Mouse (Mus musculus) adrenal gland, adult 18-20 months (tissue): ENCODE measurements around the gene Shroom3. TPM values are rescaled to one million over a fixed set of nuclear protein-coding genes. Genes with fewer than 3 reads are reported as not detected.
"Not testable (repeated sequence)": the region's sequence is repeated elsewhere in the genome, so short reads cannot be mapped to it uniquely, and the experiment has no call there.

Experiments used
- DNase-seq, 2 experiments: peaks; one replicate each; pipeline ENCODE4 v3.0.0; 2021 to 2022; ENCODE audit warnings: low spot score in 2 of 2
- total RNA-seq, 2 experiments: library from RNA; stranded (reverse); gene quantifications; 1 replicate in 1 of 2; 2 replicates in 1 of 2; pipeline ENCODE4 v1.2.3; 2021

Gene Shroom3
- total RNA-seq, 2 experiments from 2014 or later = 5.1 to 6.0 TPM

DNA sequence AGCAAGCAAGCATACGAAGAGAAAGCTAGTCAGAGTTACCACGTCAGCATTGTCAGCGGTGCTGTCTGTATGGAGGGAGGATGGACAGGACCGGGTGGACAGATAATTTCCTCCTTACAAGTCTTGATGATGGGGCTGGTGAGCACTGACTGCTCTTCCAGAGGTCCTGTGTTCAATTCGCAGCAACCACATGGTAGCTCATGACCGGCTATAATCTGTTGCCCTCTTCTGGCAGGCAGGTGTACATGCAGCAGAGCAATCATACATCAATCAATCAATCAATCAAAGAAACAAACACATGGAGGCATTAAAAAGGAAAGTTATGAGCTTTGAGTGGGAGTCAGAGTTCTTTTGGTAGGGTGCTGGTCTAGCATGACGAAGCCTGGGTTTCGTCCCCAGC lies 238.5 kb downstream of the Shroom3 start:
- no peak for DNase-seq

GRCm38 (mm10) chr5:92922981-92923380 lies 239.7 kb downstream of the Shroom3 start:
- DNase-seq = not testable (repeated sequence)

DNA sequence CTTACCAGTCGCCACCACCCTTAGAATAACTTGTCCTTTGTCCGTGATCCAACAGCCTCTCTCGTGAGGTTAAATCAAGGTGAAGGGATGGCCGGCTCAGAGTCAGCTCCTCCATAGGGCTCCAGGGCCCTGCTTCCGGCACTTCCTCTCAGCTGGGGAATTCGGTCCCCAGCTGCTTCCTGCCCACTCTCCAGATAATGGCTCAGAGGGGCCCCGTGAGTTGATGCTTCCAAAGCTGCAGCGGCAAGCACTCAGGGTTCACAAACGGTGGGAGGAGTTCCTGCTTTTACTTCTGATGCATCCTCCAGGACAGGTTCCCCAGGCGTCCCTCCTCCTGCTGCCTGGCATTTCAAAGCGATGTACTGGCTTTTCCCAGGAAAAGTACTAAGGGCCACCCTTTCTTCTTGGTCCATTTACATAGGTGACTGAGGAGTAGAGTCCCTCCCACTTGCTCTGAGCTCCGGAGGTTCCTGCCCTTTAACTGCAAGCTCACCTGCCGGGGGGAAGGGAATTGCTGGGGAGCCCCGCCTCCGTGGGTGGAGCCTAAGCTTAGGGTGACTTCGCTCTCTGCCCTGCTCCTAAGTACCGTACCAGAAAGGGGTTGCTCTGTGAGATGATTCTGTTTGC lies 241.7 kb downstream of the Shroom3 start:
- DNase-seq = no peak

DNA sequence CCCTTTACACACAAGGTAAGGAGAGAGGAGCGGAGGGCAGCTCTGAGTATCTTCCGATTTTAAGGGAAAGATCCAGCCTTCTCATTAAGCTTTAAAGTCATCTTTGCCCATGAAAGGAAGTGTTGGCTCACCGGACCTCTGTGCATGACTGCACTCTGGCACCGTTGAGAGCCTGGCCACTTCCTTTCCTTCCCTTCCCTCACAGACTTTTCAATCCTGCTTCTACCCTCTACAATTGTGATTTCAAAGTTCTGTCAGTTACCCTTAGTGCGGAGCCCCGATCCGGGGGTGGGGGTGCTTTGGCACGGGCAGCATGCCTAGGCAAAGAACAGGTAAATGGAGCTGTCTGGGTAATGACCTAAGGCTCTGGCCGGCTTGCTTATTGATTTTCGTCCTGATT lies 244.4 kb downstream of the Shroom3 start:
- DNase-seq = no peak

DNA sequence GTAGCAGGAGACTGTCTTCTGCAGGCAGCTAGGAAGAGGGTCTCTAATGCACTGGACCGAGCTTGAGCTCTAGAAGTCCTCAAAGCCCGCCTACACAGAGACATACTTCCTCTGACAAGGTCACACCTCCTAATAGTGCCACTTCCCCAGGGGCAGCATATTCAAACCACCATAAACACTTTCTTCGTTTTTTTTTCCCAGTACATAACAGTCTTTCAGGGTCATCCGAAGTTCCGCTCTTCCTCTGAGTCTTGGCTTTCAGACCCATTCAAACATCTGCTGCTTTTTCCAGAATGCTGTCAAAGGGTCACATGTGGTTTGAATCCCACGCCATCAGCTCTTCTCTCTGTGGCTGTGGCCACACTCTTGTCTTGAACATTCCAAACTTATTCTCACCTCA lies 247.3 kb downstream of the Shroom3 start:
- DNase-seq = no peak

DNA sequence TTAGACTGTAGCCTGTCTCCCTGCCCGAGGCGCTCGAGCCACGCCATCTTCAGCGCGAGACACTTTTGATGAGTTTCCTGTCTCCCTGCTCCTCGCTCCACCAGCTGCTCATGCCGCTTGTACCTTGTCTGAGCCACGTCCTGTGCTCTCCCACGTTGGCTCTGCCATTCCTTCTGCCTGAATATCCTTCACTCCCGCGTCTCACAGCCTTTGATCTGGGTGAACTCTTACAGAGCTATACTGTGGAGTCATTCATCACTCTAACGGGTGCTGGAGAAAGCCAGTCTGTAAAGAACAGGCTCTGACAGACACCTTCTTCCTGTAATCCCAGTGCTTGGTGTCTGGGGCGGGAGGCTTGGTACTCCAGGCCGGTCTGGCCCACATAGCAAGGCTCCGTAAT lies 248.1 kb downstream of the Shroom3 start:
- no peak for DNase-seq

GRCm38 (mm10) chr5:92933010-92933409 lies 249.8 kb downstream of the Shroom3 start:
- no peak for DNase-seq

DNA sequence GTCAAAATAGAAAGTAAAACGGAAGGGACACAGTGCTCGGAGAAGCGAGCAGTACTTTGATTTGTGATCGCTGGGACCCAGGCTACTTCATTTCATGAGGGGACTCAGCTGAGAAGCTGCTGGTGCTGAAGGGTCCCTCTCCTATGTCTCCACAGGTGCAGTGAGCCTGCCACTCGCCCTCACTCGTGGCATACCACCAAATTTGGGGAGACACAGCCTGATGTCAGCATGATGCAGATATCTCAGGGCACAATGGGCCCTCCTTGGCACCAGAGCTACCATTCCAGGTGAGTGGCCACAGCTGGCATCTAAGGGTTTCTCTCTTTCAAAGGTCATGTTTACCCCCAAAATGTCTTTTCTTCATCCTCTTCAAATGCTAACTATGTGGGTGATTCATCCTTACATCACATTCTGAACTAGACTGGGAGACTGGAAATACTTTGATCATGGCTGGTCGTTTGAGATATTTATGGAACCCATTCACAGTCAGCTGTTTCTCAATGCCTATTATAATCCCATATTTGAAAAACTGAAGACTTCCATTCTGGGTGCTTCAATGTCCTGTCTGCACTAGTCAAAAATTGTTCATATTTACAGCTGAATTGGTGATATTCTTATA lies 250.5 kb downstream of the Shroom3 start:
- DNase-seq = no peak

DNA sequence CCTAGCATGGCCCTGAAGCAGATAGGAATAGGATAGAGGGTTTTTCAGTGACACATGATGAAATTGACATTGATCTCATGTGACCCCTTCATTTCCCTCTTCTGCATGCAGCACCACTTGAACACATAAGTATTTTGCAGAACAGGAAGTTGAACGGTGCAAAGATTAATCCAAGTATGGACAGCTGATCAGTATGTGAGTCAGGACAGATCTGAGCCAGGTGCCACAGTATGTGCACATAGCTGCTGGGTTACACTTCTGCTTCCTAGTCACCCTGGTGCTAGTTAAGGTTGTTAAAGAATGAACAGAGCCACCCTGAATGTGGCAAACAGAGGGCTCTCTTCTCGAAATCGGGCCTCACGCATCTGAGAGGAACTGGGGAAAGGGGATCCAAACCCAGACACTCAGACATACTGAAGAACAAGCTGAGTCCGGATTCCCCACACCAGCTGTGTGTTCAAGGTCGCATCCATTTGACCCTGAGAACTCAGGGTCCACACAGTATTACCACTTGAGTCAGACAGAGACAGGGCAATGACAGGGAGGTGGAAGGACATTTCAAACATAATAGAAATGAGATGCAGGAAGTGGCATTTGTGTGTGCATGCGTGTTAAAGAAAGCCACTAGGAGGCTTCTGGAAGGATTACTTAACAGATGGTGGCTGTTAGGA lies 251.2 kb downstream of the Shroom3 start:
- DNase-seq = no peak

- DNase-seq = no peak
Observed at GRCm38 (mm10) chr5:92935883-92936282, 252.6 kb downstream of the Shroom3 start.

DNA sequence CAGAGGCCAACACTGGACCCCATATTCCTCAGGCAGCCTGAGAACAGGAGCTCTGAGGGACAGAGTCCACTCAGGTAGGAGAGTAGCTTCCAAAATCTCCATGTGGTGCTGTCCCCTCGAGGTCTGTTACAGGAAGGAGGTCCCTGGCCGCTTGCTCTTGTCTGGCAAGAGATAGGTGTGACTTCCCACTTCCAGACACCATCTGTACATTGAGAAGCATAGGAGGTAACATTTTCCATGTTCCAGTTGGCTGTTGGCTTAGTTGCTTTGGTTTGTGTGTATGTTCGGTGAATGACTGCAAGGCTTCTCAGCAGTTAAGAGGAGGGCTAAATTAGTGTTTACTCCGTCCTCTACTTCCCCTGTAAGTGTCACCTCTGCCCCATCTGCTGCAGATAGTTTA lies 254.5 kb downstream of the Shroom3 start:
- DNase-seq = no peak

DNA sequence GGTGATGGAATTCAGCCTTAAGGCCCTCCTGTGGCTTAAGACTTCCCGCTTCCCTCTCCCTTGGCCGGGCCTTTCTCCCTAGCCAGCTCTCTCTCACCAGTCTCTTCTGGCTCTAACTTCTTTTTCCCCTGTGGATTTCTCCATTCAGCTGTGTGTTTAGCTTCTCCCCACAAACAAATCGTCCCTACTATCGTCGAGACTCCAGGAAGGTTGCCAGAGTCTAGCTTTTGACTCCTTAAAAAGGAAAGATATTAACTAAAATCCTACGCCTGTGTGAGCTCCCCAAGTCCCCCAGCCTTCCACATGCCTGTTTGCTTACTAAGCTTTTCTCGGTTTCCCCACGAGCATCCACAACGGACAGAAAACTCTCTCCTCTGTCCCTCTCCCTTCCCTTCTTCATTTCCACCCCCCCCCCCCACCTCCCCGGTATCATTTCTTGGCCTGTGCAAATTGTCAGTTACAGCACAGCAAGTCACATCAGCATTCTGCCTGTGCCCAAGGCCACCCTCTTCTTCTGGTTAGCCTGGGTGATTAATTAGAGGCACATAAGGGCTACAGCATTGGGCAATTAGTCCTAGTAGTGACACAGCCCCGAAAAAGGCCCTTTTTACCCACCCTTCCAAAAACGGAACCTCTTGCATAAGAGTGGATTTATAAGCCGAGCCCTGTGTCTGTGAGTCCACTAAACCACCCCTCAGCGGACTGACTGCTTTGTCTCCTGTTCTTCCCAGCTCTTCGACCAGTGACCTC lies 256.2 kb downstream of the Shroom3 start:
- DNase-seq = no peak

DNA sequence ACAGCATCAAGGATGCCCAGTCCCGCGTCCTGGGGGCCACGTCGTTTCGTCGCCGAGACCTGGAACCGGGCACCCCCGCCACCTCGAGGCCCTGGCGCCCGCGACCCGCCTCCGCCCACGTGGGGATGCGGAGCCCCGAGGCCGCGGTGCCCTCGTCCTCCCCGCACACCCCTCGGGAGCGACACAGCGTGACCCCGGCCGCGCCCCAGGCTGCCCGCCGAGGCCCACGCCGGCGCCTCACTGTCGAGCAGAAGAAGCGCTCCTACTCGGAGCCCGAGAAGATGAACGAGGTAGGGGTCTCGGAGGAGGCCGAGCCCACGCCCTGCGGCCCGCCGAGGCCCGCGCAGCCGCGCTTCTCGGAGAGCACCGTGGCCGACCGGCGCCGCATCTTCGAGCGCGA lies 258.9 kb downstream of the Shroom3 start:
- no peak for DNase-seq

GRCm38 (mm10) chr5:92942577-92942976 lies 259.3 kb downstream of the Shroom3 start:
- DNase-seq = no peak

- DNase-seq = no peak
Observed at GRCm38 (mm10) chr5:92944867-92945266, 261.6 kb downstream of the Shroom3 start.

DNA sequence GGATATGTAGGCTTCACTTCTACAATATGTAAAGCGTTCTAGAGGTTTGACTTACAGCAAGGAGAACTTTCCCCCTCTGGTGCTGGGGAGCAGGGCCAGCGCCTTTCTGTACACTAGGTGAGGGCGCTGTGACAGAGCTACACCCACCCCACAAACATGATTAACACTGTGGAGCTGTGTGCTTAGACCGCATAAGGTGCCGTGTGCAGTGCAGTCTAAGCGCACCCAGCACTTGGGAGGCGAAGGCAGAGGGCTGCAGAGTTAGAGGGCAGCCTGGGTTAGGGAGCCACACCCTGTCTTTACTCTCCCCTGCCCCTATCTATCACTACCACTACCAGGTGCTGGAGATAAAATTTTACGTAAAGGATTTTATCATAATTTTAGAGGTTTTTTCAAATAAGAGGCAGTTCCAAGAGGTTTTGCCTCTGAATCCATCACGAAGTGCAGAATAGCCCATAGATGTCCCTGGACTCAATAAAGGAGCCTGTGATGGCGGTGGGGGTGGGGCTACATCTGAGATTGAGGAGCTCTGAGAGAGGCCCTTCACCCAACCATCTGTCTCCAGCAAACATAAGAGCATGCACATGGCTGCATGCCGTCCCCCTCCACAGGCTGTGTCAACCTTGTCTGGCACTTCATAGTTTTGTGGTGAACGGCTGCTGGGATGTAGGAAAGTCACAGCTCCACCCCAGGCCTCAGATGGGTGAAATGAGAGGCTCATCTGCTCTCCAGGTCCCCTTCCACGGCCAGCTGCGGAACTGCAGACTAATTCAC lies 265.9 kb downstream of the Shroom3 start:
- no peak for DNase-seq

DNA sequence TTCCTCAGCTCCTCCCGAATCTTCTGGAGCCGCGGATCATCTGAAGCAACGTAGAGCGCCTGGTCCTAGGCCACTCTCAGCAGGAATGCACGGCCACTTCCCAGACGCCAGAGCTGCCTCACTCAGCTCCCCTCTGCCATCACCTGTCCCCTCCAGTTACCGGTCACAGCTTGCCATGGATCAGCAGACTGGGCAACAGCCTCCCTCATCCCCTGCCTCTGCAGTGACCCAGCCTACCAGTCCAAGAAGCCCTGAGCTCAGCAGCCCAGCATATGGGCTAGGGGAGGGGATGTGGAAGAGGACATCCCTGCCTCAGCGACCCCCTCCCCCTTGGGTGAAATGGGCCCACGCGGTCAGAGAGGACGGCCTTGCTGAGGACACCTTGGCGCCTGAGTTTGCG lies 267.3 kb downstream of the Shroom3 start:
- no peak for DNase-seq

GRCm38 (mm10) chr5:92951079-92951478 lies 267.8 kb downstream of the Shroom3 start:
- no peak for DNase-seq

DNA sequence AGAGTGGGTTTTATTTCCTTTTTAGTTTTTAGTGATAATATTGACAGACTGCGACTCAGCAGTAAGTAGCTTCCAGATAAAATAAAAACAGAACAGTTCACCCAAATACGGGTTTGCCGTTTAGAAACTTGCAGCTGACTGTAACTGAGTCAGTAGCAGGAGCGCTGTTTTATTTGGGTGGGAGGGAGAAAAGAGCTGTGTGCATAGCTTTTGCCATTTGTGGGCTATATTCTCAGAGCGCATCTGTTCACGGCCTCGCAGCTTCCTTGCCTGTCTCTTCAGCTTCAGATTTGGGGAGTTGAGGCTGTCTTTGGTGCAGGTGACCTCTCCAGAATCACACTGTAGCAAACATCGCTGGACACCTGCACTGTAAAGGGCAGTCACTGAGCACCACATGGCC lies 270.6 kb downstream of the Shroom3 start:
- no peak for DNase-seq

DNA sequence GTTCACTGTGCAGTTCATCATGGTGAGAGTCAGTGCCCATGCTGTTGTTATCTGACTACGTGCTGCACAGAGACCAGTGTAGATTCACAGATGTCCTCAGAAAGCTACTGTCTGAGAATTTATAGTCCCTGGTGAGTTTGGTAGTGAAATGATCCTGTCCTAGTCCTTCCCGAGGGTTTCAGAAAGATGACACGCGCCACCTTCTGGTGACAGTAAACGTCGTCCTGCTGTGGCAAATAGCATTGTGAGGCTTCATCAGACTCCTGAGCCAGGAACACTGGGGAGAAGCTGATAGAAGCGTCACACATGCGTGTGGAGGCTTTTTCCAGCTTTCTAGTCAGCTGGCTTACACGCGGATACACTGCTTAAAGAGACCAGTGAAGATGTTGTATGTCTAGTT lies 271.1 kb downstream of the Shroom3 start:
- DNase-seq = peak; percentile 67 to 69

DNA sequence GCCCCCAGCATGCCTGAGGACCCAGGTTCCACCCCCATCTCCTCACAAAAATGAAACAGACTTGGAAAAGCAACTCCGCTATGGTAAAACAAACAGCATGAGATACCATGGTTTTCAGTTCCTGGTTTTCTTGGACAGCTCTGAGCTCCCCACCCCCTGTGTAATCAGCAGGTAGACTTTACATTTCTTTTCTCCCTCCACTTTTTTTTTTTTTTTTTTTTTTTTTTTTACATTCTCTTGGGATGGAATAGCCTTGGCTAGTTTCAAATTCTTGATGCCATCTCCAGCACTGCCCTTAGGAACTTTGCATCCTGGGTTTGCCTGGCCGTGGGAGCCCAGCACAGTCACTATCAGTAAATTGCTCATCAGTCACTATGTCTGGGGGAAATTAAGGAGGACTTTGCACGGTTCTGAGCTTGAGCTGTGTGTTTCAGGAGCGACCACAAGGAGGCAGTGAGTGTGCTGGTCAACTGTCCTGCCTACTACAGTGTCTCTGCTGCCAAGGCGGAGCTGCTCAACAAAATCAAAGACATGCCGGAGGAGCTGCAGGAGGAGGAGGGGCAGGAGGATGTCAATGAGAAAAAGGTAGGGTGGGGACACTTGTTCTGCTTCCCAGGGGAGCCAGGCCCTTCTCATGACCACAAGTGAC lies 271.7 kb downstream of the Shroom3 start:
- no peak for DNase-seq
